Mouse (Mus musculus): ENCODE results near the gene Mkln1. TPM values are rescaled to one million over a fixed set of nuclear protein-coding genes. Genes with fewer than 3 reads are reported as not detected.

Gene Mkln1
- polyA plus RNA-seq (2015; fragmentation: Nextera tagmentation; extraction: Ambion mirVana): 157 and 178 TPM in 2 replicates

DNA sequence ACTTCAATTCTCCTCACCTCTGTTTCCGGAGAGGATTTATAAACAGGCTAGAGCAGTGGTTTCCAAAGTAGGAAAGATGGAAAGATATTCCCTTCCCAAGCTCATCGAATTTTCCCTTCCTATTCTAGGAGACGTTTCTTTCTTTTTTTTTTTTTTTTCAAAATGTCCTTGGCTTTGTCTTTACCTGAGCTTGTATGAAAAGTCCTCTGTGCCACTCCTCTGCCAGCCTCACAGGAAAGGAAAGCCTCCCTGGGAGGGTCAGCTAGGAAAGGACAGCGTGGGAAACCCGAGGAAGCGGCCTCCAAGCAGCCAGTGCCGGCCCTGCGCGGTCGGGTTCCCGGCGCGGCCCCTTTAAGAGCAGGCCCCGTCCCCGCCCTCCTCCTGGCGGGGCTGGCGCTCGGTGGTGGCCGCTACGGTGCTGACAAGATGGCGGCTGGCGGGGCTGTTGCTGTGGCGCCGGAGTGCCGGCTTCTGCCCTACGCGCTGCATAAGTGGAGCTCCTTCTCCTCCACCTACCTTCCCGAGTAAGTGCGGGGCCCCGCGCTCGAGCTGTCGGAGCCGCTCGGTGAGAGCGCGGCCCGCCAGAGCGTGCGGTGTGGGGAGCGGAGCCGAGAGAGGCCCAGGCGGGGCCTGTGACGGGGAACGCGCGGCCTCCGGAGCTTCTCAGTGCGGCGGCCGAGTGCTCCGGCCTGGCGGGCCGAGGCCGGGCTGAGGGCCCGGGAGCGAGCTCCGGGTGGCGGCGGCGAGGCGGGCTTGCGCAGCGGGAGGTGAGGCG lies at the start of gene Mkln1:
Gene Mkln1 (plus strand): TSS at position 305 of the 775 bp plus-strand sequence.
- Histone ChIP-seq H3K27ac (peak within 1 kb of the TSS; percentile 94), H3K36me3 (no peaks in the 10 kb centered on the region)
- peak; percentile 99 for ATAC-seq

GRCm38 (mm10) chr6:31356444-31357191 lies 41.9 kb upstream of the Mkln1 start:
- Histone ChIP-seq H3K4me3 (replicated peaks) (no peak overlapping the region), H3K9ac (no peak overlapping the region), H3K36me3 (no peaks in the 10 kb centered on the region), H3K4me1 (replicated peaks) (no peaks in the 10 kb centered on the region), H3K9me3 (no peaks in the 10 kb centered on the region), H3K27ac (no peak overlapping the region), H3K4me2 (replicated peaks) (no peak overlapping the region), H3K27me3 (replicated peaks) (no peaks in the 10 kb centered on the region)
- 86% methylated on average over 26 of the region's 26 CpGs for WGBS
- no peak for ATAC-seq

More for the DNA sequence above, at the start of gene Mkln1:
- peaks cover 19% of the 10 kb centered on the region for H3K4me1 ChIP-seq (replicated peaks)
- H3K9ac ChIP-seq: peak within 1 kb of the TSS; percentile 97
- WGBS: under 1% methylated on average over 65 of the region's 65 CpGs
- H3K9me3 ChIP-seq: no peaks in the 10 kb centered on the region
- H3K4me3 ChIP-seq (replicated peaks): peak within 1 kb of the TSS; percentile 94
- peak within 1 kb of the TSS; percentile 84 for H3K4me2 ChIP-seq (replicated peaks)
- H3K27me3 ChIP-seq (replicated peaks): no peaks in the 10 kb centered on the region

GRCm38 (mm10) chr6:31357286-31357685 lies 41.2 kb upstream of the Mkln1 start:
- no peak overlapping the region for H3K4me2 ChIP-seq (replicated peaks)
- H3K9me3 ChIP-seq: no peaks in the 10 kb centered on the region
- no peaks in the 10 kb centered on the region for H3K27me3 ChIP-seq (replicated peaks)
- H3K4me1 ChIP-seq (replicated peaks): no peaks in the 10 kb centered on the region
- no peak overlapping the region for H3K27ac ChIP-seq
- H3K9ac ChIP-seq: no peak overlapping the region
- H3K4me3 ChIP-seq (replicated peaks): no peak overlapping the region
- 55% methylated on average over 4 of the region's 4 CpGs for WGBS
- no peak for ATAC-seq
- H3K36me3 ChIP-seq: no peaks in the 10 kb centered on the region

- no peak for ATAC-seq
- Histone ChIP-seq H3K9ac (no peak overlapping the region), H3K9me3 (no peaks in the 10 kb centered on the region), H3K4me3 (replicated peaks) (no peak overlapping the region), H3K27ac (no peak overlapping the region), H3K4me2 (replicated peaks) (no peak overlapping the region), H3K27me3 (replicated peaks) (no peaks in the 10 kb centered on the region), H3K36me3 (no peaks in the 10 kb centered on the region), H3K4me1 (replicated peaks) (no peaks in the 10 kb centered on the region)
- whole genome bisulfite sequencing: 70% methylated on average over 11 of the region's 11 CpGs
Observed at GRCm38 (mm10) chr6:31362617-31363016, 35.9 kb upstream of the Mkln1 start.

GRCm38 (mm10) chr6:31364399-31364798 lies 34.1 kb upstream of the Mkln1 start:
- ATAC-seq: no peak
- no peaks in the 10 kb centered on the region for H3K4me1 ChIP-seq (replicated peaks)
- 86% methylated on average over 3 of the region's 3 CpGs for WGBS
- no peaks in the 10 kb centered on the region for H3K36me3 ChIP-seq
- H3K4me3 ChIP-seq (replicated peaks): no peak overlapping the region
- no peaks in the 10 kb centered on the region for H3K27me3 ChIP-seq (replicated peaks)
- no peaks in the 10 kb centered on the region for H3K9me3 ChIP-seq
- no peak overlapping the region for H3K4me2 ChIP-seq (replicated peaks)
- no peak overlapping the region for H3K9ac ChIP-seq
- no peak overlapping the region for H3K27ac ChIP-seq

- H3K9me3 ChIP-seq: no peaks in the 10 kb centered on the region
- H3K36me3 ChIP-seq: no peaks in the 10 kb centered on the region
- 81% methylated on average over 10 of the region's 10 CpGs for WGBS
- H3K4me3 ChIP-seq (replicated peaks): no peak overlapping the region
- H3K4me1 ChIP-seq (replicated peaks): no peaks in the 10 kb centered on the region
- ATAC-seq: no peak
- H3K27me3 ChIP-seq (replicated peaks): no peaks in the 10 kb centered on the region
- no peak overlapping the region for H3K27ac ChIP-seq
- H3K4me2 ChIP-seq (replicated peaks): no peak overlapping the region
- no peak overlapping the region for H3K9ac ChIP-seq
Observed at GRCm38 (mm10) chr6:31367947-31368346, 30.6 kb upstream of the Mkln1 start.

- Histone ChIP-seq H3K36me3 (no peaks in the 10 kb centered on the region), H3K4me2 (replicated peaks) (no peak overlapping the region), H3K9ac (no peak overlapping the region), H3K27ac (no peak overlapping the region), H3K9me3 (no peaks in the 10 kb centered on the region), H3K27me3 (replicated peaks) (no peaks in the 10 kb centered on the region), H3K4me3 (replicated peaks) (no peak overlapping the region), H3K4me1 (replicated peaks) (no peaks in the 10 kb centered on the region)
- ATAC-seq: no peak
- 35% methylated on average over 1 of the region's 1 CpGs for WGBS
Observed at GRCm38 (mm10) chr6:31368559-31368958, 30.0 kb upstream of the Mkln1 start.

DNA sequence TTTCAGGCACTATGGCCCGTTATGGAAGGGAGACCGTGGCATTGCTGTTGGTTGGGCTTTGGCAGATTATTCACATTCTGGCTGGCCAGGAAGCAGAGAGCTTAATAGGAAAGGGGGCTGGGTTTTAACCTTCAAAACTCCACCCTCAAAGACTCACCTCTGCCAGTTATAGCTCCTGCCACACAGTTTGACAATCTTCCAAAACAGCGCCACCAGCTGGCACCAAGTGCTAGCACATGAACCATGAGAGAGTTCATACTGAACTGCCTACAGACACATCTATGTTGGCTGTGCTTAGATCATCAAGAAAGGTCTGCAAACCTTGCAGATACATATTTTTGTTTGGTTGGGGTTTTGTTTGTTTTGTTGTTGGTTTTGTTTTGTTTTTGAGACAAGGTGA lies 28.7 kb upstream of the Mkln1 start:
- H3K27me3 ChIP-seq (replicated peaks): no peaks in the 10 kb centered on the region
- H3K4me3 ChIP-seq (replicated peaks): no peak overlapping the region
- no peaks in the 10 kb centered on the region for H3K4me1 ChIP-seq (replicated peaks)
- no peak overlapping the region for H3K4me2 ChIP-seq (replicated peaks)
- H3K36me3 ChIP-seq: no peaks in the 10 kb centered on the region
- WGBS: 67% methylated on average over 3 of the region's 3 CpGs
- H3K9me3 ChIP-seq: no peaks in the 10 kb centered on the region
- no peak for ATAC-seq
- H3K9ac ChIP-seq: no peak overlapping the region
- no peak overlapping the region for H3K27ac ChIP-seq

DNA sequence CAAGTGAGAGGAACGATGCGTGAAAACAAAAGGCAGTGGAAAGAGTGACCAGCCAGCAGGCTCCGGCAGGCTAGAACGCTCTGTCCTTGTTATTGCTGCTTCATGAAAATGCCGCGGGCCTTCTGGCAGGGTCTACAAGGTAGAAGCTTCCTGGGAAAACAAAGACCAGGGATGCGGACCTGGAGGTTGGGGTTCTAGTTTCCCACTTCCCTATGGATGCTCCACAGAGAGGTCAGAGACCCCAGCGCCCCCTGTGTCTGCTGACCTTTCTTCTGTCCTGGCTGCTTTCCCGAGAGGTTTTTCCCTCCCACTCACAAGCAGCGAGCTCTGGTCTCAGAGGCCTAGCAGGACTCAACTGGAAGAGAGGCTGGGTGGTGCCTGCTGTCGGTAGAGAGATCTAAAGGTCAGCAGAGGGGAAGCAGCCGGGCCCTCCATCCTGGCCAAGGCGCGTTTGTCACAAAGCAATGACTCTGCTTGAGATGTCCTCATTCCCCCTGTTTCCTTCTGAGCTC lies 27.9 kb upstream of the Mkln1 start:
- no peaks in the 10 kb centered on the region for H3K36me3 ChIP-seq
- no peak for ATAC-seq
- no peak overlapping the region for H3K27ac ChIP-seq
- WGBS: 66% methylated on average over 14 of the region's 14 CpGs
- H3K9me3 ChIP-seq: no peaks in the 10 kb centered on the region
- H3K4me3 ChIP-seq (replicated peaks): no peak overlapping the region
- no peak overlapping the region for H3K9ac ChIP-seq
- H3K4me2 ChIP-seq (replicated peaks): no peak overlapping the region
- no peaks in the 10 kb centered on the region for H3K4me1 ChIP-seq (replicated peaks)
- no peaks in the 10 kb centered on the region for H3K27me3 ChIP-seq (replicated peaks)

- Histone ChIP-seq H3K4me3 (replicated peaks) (no peak overlapping the region), H3K9ac (no peak overlapping the region), H3K9me3 (no peaks in the 10 kb centered on the region), H3K27me3 (replicated peaks) (no peaks in the 10 kb centered on the region), H3K27ac (no peak overlapping the region), H3K4me1 (replicated peaks) (no peaks in the 10 kb centered on the region), H3K36me3 (no peaks in the 10 kb centered on the region), H3K4me2 (replicated peaks) (no peak overlapping the region)
- WGBS: 87% methylated on average over 3 of the region's 3 CpGs
- no peak for ATAC-seq
Observed at GRCm38 (mm10) chr6:31371140-31371539, 27.4 kb upstream of the Mkln1 start.

DNA sequence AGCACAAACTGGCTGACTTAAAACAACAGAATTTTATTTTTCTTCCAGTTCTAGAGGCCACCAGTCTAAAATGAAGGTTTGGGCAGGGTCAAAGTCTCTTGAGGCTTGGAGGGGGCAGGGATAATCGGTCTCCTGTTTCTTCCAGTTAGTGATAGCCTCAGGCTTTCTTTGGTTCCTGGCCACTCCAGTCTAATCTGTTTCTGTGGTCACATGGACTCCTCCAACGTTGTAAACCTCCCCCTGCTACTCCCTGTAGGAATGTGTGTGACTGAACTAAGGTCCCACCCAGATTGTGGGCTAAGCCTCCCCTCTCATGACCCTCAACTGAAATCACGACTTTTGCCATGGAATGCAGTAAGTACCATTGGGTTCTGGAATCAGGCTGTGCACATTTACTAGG lies 25.9 kb upstream of the Mkln1 start:
- Histone ChIP-seq H3K4me2 (replicated peaks) (no peak overlapping the region), H3K27ac (no peak overlapping the region), H3K4me3 (replicated peaks) (no peak overlapping the region), H3K4me1 (replicated peaks) (no peaks in the 10 kb centered on the region), H3K9me3 (no peaks in the 10 kb centered on the region), H3K36me3 (no peaks in the 10 kb centered on the region), H3K9ac (no peak overlapping the region), H3K27me3 (replicated peaks) (no peaks in the 10 kb centered on the region)
- WGBS: 31% methylated on average over 3 of the region's 3 CpGs
- peak; percentile 56; the same call in 1 of the 2 replicates for ATAC-seq

GRCm38 (mm10) chr6:31373084-31373673 lies 25.4 kb upstream of the Mkln1 start:
- Histone ChIP-seq H3K27ac (no peak overlapping the region), H3K4me3 (replicated peaks) (no peak overlapping the region), H3K9ac (no peak overlapping the region), H3K9me3 (no peaks in the 10 kb centered on the region), H3K36me3 (no peaks in the 10 kb centered on the region), H3K27me3 (replicated peaks) (no peaks in the 10 kb centered on the region), H3K4me1 (replicated peaks) (no peaks in the 10 kb centered on the region), H3K4me2 (replicated peaks) (no peak overlapping the region)
- 89% methylated on average over 6 of the region's 6 CpGs for WGBS
- ATAC-seq: no peak
